Mouse (Mus musculus) CH12.LX (cell line): Measurements from ENCODE around the gene Cdc34.

Experiments
- CTCF ChIP-seq, 2 experiments: IDR thresholded peaks in 1 of 2; conservative IDR thresholded peaks in 1 of 2; 2 replicates each; pipeline ENCODE4 v1.5.1; 2011 to 2012; ENCODE audit warnings: low read depth in 2 of 2, low read length in 2 of 2, improper control_type of control experiment in 1 of 2, inconsistent platforms in 1 of 2, mild to moderate bottlenecking in 1 of 2, moderate library complexity in 1 of 2
- EP300 ChIP-seq: IDR thresholded peaks from 2 replicates; pipeline ENCODE4 v1.6.1; 2011; ENCODE audit warnings: low read length, improper control_type of control experiment
- KAT2A ChIP-seq: IDR thresholded peaks from 2 replicates; pipeline ENCODE4 v1.6.1; 2012; ENCODE audit warnings: low read length, improper control_type of control experiment, inconsistent platforms; ENCODE audit not compliant: insufficient replicate concordance
- MAX ChIP-seq: IDR thresholded peaks from 2 replicates; pipeline ENCODE4 v1.6.1; 2011; ENCODE audit warnings: low read length, improper control_type of control experiment
- MAZ ChIP-seq: IDR thresholded peaks from 2 replicates; pipeline ENCODE4 v1.6.1; 2012; ENCODE audit warnings: low read depth, mild to moderate bottlenecking, inconsistent platforms, low read length, improper control_type of control experiment, moderate library complexity
- MYC ChIP-seq: IDR thresholded peaks from 2 replicates; pipeline ENCODE4 v1.6.1; 2011; ENCODE audit warnings: low read depth, mild to moderate bottlenecking, improper control_type of control experiment, low read length
- NRF1 ChIP-seq: IDR thresholded peaks from 2 replicates; pipeline ENCODE4 v1.6.1; 2014; ENCODE audit warnings: low read depth, mild to moderate bottlenecking, inconsistent platforms, low read length, improper control_type of control experiment, moderate library complexity
- POLR2A ChIP-seq: IDR thresholded peaks from 2 replicates; pipeline ENCODE4 v1.6.1; 2011; ENCODE audit warnings: low read depth, mild to moderate bottlenecking, improper control_type of control experiment, low read length
- UBTF ChIP-seq: IDR thresholded peaks from 2 replicates; pipeline ENCODE4 v1.6.1; 2012; ENCODE audit warnings: low read depth, mild to moderate bottlenecking, inconsistent platforms, low read length, improper control_type of control experiment, moderate library complexity

- TF ChIP-seq NRF1 (no peak), MYC (no peak), CTCF (conservative IDR thresholded peaks at IDR 0.05 in 1 of 2, IDR thresholded peaks at IDR 0.05 in 1 of 2; ENCODE audit: low read depth in 2 of 2, low read length in 2 of 2) (no peak), EP300 (no peak), UBTF (no peak), KAT2A (no peak), MAX (no peak), MAZ (no peak), POLR2A (no peak)
Observed at GRCm38 (mm10) chr10:79697916-79698315, 15.9 kb downstream of the Cdc34 start.
